Mouse (Mus musculus): ENCODE data around the gene Rrp12. TPM values are rescaled to one million over a fixed set of nuclear protein-coding genes. Genes with fewer than 3 reads are reported as not detected.
"Not testable (repeated sequence)": the region's sequence is repeated elsewhere in the genome, so short reads cannot be mapped to it uniquely, and the experiment has no call there.

Gene Rrp12
- total RNA-seq, 2 experiments from 2014 or later, result 2.3 to 5.1 TPM

- ATAC-seq (ENCODE audit: poor library complexity, severe bottlenecking), result no peak
These were observed 11.2 kb upstream of the Rrp12 start for GRCm38 (mm10) chr19:41907079-41907760.

GRCm38 (mm10) chr19:41906311-41907078, 10.5 kb upstream of the Rrp12 start:
- ATAC-seq (ENCODE audit: poor library complexity, severe bottlenecking), result peak; percentile 34; the same call in 1 of the 2 replicates

- no peak for ATAC-seq (ENCODE audit: poor library complexity, severe bottlenecking)
These were observed 9.3 kb upstream of the Rrp12 start for GRCm38 (mm10) chr19:41905246-41905645.

- no peak for ATAC-seq (ENCODE audit: poor library complexity, severe bottlenecking)
These were observed 7.0 kb upstream of the Rrp12 start for GRCm38 (mm10) chr19:41902848-41903593.

GRCm38 (mm10) chr19:41901696-41902095, 5.7 kb upstream of the Rrp12 start:
- no peak for ATAC-seq (ENCODE audit: poor library complexity, severe bottlenecking)

GRCm38 (mm10) chr19:41900495-41901090, 4.6 kb upstream of the Rrp12 start:
- ATAC-seq (ENCODE audit: poor library complexity, severe bottlenecking), result peak; percentile 76

GRCm38 (mm10) chr19:41898860-41899259, 2.9 kb upstream of the Rrp12 start:
- no peak for ATAC-seq (ENCODE audit: poor library complexity, severe bottlenecking)

GRCm38 (mm10) chr19:41896319-41896711, 342 bp upstream of the Rrp12 start:
- ATAC-seq (ENCODE audit: poor library complexity, severe bottlenecking), result no peak

- ATAC-seq (ENCODE audit: poor library complexity, severe bottlenecking), result no peak
These were observed 1.0 kb downstream of the Rrp12 start for GRCm38 (mm10) chr19:41894959-41895358.

- ATAC-seq (ENCODE audit: poor library complexity, severe bottlenecking), result no peak
These were observed 7.8 kb downstream of the Rrp12 start for GRCm38 (mm10) chr19:41888191-41888590.

GRCm38 (mm10) chr19:41883882-41884281, 12.1 kb downstream of the Rrp12 start:
- no peak for ATAC-seq (ENCODE audit: poor library complexity, severe bottlenecking)

GRCm38 (mm10) chr19:41881842-41882241, 14.1 kb downstream of the Rrp12 start:
- no peak for ATAC-seq (ENCODE audit: poor library complexity, severe bottlenecking)

GRCm38 (mm10) chr19:41874356-41874755, 21.6 kb downstream of the Rrp12 start:
- ATAC-seq (ENCODE audit: poor library complexity, severe bottlenecking), result no peak

- no peak for ATAC-seq (ENCODE audit: poor library complexity, severe bottlenecking)
These were observed 23.7 kb downstream of the Rrp12 start for GRCm38 (mm10) chr19:41872285-41872684.

GRCm38 (mm10) chr19:41869946-41870345, 26.0 kb downstream of the Rrp12 start:
- not testable (repeated sequence) for ATAC-seq (ENCODE audit: poor library complexity, severe bottlenecking)

GRCm38 (mm10) chr19:41869296-41869695, 26.7 kb downstream of the Rrp12 start:
- no peak for ATAC-seq (ENCODE audit: poor library complexity, severe bottlenecking)

- no peak for ATAC-seq (ENCODE audit: poor library complexity, severe bottlenecking)
These were observed 29.3 kb downstream of the Rrp12 start for GRCm38 (mm10) chr19:41866707-41867106.

GRCm38 (mm10) chr19:41857816-41858310, 38.1 kb downstream of the Rrp12 start:
- no peak for ATAC-seq (ENCODE audit: poor library complexity, severe bottlenecking)

GRCm38 (mm10) chr19:41857086-41857762, 38.7 kb downstream of the Rrp12 start:
- ATAC-seq (ENCODE audit: poor library complexity, severe bottlenecking), result no peak

GRCm38 (mm10) chr19:41852423-41852822, 43.5 kb downstream of the Rrp12 start:
- ATAC-seq (ENCODE audit: poor library complexity, severe bottlenecking), result no peak

All from megakaryocyte, adult 5-6 weeks (primary cell).